Mouse (Mus musculus): Measurements from ENCODE around the gene Arsj.

Arsj gene

DNA sequence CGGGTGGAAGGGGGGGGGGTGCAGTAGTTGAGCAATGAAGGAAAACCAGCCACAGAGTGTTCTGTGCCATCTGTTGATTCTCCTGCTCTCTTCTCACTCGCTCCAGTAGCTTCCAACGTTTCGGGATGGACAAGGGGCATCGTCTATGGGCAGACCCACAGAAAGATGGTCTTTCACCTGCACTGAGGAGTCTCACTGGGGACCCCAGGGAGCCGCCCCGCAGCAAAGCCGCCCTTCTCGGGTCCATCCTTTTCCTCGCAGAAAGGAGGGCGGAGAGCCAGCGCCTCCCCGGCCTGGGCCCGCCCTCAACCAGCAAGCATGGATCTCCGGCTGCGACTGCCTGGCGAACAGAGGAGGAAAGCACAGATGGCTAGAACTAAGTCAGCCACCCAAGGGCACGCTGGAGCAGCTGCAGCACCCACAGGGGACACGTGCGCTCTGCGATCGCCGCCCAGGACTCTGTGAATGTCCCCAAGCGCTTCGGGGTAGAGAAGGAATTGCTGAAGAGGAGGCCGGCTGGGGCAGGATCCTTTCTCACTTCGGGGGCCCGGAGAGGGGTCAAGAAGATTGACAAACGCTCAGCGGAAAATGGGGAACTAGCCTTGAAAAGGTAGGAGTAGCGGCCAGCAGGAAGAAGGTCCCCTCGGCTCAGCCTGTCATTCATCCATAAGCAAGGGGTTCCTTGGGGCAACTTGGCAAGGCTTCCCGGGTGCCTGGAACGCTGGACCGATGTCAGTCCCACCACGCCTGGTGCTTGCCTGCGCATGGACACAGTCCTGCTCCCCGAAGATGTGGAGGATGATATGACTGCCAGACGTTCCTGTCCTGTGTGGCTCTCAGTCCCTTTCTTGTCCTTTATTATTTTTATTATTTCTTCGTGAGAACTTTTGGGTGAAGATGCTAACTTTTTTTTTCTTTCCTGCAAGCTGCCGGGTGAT, at the start of gene Arsj:
Arsj (plus strand) TSS at position 117 of the 938 bp plus-strand sequence.
- no peak for DNase-seq

GRCm38 (mm10) chr3:126324872-126325498, 38.5 kb upstream of the Arsj start:
- no peak for DNase-seq

DNA sequence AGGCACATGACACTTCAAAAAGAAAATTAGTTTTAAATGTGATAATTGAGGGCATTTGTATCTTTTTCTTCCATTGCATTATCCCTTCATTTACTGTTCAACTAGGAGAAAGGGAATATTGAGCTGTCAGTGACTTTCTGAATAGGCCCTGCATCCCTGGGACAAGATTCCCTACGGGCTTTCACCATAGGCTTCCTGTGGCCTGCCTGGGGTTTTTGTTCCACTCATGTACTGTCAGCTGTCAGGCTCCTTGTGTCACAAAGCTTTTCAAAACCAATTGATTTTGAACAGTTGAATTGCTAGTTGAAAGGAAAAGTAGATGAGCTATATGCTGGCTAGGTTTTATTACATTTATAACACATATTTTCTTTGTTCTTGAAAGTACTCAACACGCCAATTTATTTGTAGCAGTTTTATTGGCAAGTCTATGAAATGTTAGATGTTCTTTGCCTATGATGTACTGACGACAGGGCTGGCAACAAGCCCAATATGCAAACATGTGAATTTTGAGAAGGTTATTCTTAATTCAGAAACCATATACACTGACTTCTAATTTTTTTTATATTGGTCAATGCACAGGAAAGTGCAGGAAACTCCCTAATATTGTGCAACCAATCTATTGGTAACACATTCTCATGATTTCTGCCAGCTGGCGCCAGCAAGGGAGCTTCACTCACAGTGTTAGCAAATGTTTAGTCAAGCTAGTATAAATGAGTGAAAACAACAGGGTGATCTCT, 37.4 kb upstream of the Arsj start:
- no peak for DNase-seq

DNA sequence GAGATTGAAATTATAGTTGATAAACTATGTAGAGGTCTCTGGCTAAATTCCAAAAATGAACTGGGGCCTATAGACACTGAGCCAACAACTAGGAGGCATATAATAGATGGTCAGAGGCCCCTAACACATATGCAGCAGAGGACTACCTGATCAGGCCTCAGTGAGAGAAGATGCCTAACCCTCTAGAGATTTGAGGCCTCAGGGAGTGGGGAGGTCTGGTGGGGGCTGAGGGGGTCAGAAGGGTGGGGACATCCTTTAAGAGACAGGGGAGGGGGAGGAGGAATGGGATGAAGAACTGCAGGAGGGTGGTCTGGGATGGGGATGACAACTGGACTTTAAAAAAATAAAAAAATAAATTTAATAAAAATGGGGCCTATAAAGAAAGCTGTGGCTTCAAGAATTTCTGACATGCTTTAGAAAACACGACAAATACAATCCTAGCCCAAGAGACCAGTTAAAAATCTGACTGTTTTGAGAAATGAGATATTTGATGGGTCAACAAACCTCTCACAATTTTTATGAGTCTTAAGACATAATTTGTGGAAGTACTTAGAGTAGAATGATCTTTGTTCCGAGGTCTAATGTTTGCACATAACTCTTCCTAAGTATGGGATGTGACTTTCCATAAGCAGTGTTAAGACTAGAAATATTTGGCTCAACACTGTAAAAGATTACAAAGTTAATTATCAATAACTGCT, 36.7 kb upstream of the Arsj start:
- DNase-seq = no peak

- DNase-seq = no peak
Measured at GRCm38 (mm10) chr3:126335329-126335728, 28.2 kb upstream of the Arsj start.

- DNase-seq = no peak
Measured at GRCm38 (mm10) chr3:126344745-126345144, 18.7 kb upstream of the Arsj start.

DNA sequence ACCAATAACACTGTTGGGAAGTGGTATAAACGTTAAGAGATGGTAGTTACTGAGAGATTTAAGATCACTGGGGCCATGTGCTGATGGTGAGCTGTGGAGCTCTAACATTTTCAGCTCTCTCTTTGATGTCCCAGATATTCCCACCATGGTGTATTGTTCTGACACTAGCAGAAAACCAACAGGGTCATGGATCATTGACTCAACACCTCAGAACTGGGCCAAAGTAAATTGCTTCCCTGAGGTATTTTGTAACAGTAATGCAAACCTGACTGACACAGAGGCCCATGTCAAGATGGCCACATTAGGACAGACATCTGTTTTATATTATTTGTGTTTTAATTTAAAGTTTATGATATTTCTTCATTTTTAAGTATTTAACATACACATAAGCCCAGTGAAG, 3.7 kb upstream of the Arsj start:
- no peak for DNase-seq

- DNase-seq = no peak
Measured at GRCm38 (mm10) chr3:126362392-126362791, 1.1 kb upstream of the Arsj start.

DNA sequence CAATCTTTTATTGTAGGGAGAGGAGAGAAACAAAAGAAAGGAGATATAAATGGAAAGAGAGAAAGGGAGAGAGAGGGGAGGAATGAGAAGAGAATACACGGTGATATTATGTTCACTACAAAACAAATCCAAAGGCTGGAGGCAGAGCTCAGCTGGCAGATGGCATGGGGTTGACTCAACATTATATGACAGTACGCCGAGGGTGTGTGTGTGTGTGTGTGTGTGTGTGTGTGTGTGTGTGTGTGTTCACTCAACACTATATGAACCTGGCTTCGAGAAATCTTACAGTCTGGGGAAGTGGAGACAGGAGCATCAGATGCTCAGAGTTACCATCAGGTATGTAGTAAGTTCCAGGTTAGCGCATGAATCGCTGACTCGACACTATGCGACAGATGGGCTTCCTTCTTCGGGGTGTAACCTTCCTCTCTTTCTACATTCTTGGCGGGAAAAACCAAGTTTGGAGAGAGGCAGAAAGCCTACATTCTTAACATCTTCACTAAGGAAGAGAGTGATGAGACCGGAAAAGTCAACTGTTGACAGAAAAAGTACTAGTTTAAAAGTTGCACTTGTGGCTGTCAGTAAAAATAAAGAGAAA, 456 bp upstream of the Arsj start:
- no peak for DNase-seq

DNA sequence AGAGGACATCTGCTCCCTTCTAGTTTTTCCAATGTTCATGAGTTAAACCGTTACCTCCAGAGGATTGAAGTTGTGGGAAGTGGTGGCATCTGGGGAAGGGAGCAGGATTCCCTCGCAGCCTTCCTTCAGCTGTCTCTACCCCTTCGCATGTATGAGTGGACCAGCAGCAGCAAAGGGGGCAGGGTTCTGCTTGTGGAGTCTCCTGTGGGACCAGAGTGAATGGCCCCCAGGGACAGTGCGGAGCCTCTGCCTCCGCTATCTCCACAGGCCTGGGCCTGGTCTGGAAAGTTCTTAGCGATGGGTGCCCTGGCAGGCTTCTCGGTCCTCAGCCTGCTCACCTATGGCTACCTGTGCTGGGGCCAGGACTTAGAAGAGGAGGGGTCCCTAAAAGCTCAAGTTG, 1.1 kb downstream of the Arsj start:
- DNase-seq = no peak

GRCm38 (mm10) chr3:126370571-126370970, 7.1 kb downstream of the Arsj start:
- no peak for DNase-seq

- no peak for DNase-seq
Measured at GRCm38 (mm10) chr3:126372815-126373545, 9.5 kb downstream of the Arsj start.

DNA sequence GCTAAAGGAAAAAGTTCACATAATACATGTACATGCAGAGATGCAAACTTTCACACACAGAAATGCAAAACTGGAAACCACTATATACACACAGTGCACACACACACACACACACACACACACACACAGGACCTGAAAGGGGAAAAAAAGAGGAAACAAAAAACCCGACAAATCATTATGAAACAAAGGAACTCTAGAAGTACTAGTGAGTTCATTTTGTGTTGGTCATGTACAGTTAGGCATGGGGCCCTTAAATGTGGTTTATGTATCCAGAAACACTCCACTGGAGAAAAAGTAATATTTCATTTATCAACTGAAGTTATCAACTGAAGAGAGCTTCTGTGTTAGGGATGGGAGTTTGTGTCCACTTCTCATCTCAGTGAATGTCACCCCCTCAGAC, 10.2 kb downstream of the Arsj start:
- DNase-seq = no peak

GRCm38 (mm10) chr3:126379252-126379651, 15.8 kb downstream of the Arsj start:
- DNase-seq = no peak

DNA sequence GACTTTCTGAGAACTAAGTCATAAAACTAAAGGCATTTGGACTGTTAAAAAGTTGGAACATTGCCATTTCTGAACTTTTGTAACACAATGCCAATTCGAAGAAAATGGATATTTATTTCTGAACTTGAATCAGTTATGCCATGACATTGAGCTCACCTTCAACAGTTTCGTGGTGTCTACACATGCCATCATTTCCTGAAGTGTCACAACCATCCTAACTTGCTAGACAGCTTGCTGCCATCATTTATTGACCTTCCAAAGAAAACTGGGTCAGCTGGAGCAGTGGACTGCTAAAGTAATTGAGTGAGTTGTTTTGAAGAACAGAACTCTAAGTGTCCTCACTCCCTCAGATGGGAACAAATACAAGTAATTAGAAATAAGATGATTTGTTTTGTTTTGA, 16.2 kb downstream of the Arsj start:
- DNase-seq = no peak

GRCm38 (mm10) chr3:126383276-126383675, 19.8 kb downstream of the Arsj start:
- no peak for DNase-seq

DNA sequence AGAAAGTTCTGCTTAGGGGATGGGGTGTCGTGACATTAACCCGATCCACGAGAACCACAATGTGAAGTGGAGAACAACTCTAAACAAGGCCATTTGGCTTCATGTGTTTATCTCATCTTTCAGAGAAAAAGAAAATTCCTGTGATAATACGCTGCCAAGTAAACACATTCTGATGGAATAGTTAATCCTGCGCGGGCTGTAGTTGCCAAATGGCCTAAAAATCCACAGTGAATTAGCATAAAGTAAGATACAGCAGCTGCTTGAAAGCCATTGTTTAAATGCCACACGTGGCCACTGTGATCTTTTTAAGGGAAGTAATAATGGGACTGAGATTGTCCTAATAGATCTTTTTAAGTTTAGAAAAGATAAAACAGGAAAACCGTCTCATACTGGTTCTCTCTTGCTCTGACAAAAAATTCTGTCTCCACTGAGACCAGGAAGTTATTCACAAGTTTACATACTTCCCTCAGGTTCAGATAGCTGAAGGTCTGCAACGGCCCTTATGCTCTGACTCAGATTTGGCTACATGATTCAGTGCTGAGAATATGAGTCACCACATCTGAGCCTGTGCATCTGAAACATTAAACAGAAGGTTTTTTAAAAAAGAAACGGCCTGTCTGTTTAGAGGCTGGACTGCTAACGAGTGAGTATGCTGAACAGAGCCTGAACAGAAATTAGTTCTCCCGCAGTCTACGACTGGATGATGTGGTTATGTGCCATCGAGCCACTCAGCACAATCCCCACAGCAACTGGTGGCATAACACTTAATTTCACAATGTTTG, 21.4 kb downstream of the Arsj start:
- DNase-seq = no peak

- no peak for DNase-seq
Measured at GRCm38 (mm10) chr3:126397451-126397850, 34.0 kb downstream of the Arsj start.

- no peak for DNase-seq
Measured at GRCm38 (mm10) chr3:126397985-126398630, 34.6 kb downstream of the Arsj start.

DNA sequence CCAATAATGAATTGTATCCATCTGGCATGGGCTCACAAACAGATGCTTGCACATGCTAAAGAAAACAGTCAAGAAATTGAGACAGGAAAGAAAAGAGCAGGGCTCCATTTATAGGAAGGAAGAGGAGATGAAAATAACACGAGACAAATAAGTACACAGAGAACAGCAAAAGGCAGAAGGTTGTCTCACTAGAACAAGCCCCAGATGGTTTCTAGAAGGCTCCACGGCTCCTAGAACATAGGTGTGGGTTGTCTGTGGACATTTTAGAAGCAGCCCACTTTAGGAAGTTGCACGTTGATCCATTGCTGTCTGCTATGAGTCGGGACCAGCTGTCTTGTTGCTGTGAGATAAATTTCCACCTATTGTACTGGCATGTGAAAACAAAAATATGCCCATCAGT, 37.2 kb downstream of the Arsj start:
- no peak for DNase-seq

Data from spleen, adult 18-20 months (tissue).